8 mouse cellular contexts compared by ENCODE assay signal in genomic region chr13:47955504-47955903, GRCm38 (mm10).
"Had no signal": no experiment of that assay in that cellular context is flagged by ENCODE, and none has a peak within 500 bp of the region (broad histone marks: within the 10 kb centered on the region; RNA-seq: fewer than 3 reads in every experiment).

No protein-coding gene starts in this region.

- DNase-seq: kidney, adult 18-20 months; kidney, postnatal 14 days; lung, adult 18-20 months; right cerebral cortex, postnatal 14 days; thymus, postnatal 4 days had no signal

- H3K36me3 ChIP-seq: intestine, embryonic 15.5 days; limb, embryonic 13.5 days had no signal

- H3K27ac ChIP-seq: intestine, embryonic 15.5 days; limb, embryonic 13.5 days; liver, embryonic 14.5 days had no signal

- H3K4me1 ChIP-seq: intestine, embryonic 15.5 days had no signal

- H3K27me3 ChIP-seq: intestine, embryonic 15.5 days; limb, embryonic 13.5 days had no signal

- H3K9ac ChIP-seq: intestine, embryonic 15.5 days; limb, embryonic 13.5 days; liver, embryonic 14.5 days had no signal

- H3K9me3 ChIP-seq: intestine, embryonic 15.5 days; limb, embryonic 13.5 days had no signal

- H3K4me3 ChIP-seq: intestine, embryonic 15.5 days; limb, embryonic 13.5 days had no signal

- ATAC-seq: intestine, embryonic 15.5 days had no signal

- H3K4me2 ChIP-seq: intestine, embryonic 15.5 days had no signal
